Mouse (Mus musculus) G1E (cell line): ENCODE results near the gene Dnmt3a. TPM values are rescaled to one million over a fixed set of nuclear protein-coding genes. Genes with fewer than 3 reads are reported as not detected.

Source experiments
- ATAC-seq: 2 replicates; pipeline ENCODE4 v1.8.0; 2016; ENCODE audit warnings: mild to moderate bottlenecking; ENCODE audit not compliant: insufficient number of reproducible peaks, poor library complexity, low FRiP score, severe bottlenecking; ENCODE audit errors: extremely low read depth
- DNase-seq: peaks from one replicate; pipeline ENCODE4 v3.0.0; 2012; ENCODE audit warnings: low spot score
- H3K27me3 ChIP-seq: 2 replicates; pipeline ENCODE4 v1.6.1; 2012; ENCODE audit warnings: mild to moderate bottlenecking, low read length, inconsistent platforms; ENCODE audit not compliant: insufficient read depth
- H3K36me3 ChIP-seq: replicated peaks from 2 replicates; pipeline ENCODE3; 2012; ENCODE audit warnings: mild to moderate bottlenecking, inconsistent platforms
- H3K4me1 ChIP-seq: 2 replicates; pipeline ENCODE4 v1.6.1; 2012; ENCODE audit warnings: low read depth, low read length, inconsistent platforms, mixed read lengths; ENCODE audit not compliant: insufficient read depth
- H3K4me3 ChIP-seq: 2 replicates; pipeline ENCODE4 v1.5.1; 2012; ENCODE audit warnings: low read depth, mild to moderate bottlenecking, inconsistent platforms, low read length, moderate library complexity, mixed read lengths
- H3K9me3 ChIP-seq: replicated peaks from 2 replicates; pipeline ENCODE4 v1.6.1; 2012; ENCODE audit warnings: inconsistent platforms
- CTCF ChIP-seq: IDR thresholded peaks from 2 replicates; pipeline ENCODE4 v1.5.1; 2012; ENCODE audit warnings: low read depth, low read length, inconsistent platforms, mixed read lengths
- GATA1 ChIP-seq: IDR thresholded peaks from 2 replicates; pipeline ENCODE4 v1.6.1; 2012; ENCODE audit warnings: borderline replicate concordance, low read length, inconsistent platforms, mixed read lengths
- GATA2 ChIP-seq: IDR thresholded peaks from 2 replicates; pipeline ENCODE4 v1.6.1; 2012; ENCODE audit warnings: low read depth, low read length, inconsistent platforms, borderline replicate concordance
- POLR2AphosphoS5 ChIP-seq: IDR thresholded peaks from 2 replicates; pipeline ENCODE4 v1.6.1; 2012; ENCODE audit warnings: low read depth, low read length, inconsistent platforms; ENCODE audit not compliant: insufficient replicate concordance
- TAL1 ChIP-seq: conservative IDR thresholded peaks from 2 replicates; pipeline ENCODE4 v1.6.1; 2012; ENCODE audit warnings: low read depth, low read length, inconsistent platforms, mixed read lengths
- polyA plus RNA-seq: library from polyadenylated mRNA; stranded (reverse); fragments of >175 nt; gene quantifications from 2 replicates; pipeline ENCODE4 v1.2.3, GENCODE M21; 2012
- total RNA-seq, 2 experiments: library from RNA; stranded (forward) in 1 of 2; stranded (reverse) in 1 of 2; fragments of 200-1000 nt in 1 of 2; fragments of >200 nt in 1 of 2; fragmentation: Nextera tagmentation in 1 of 2; gene quantifications; 2 replicates each; pipeline ENCODE4 v1.2.3; 2014 to 2017

The Dnmt3a gene
- total RNA-seq (2014; fragmentation: Nextera tagmentation) (not detected in 2 replicates), total RNA-seq (2017) (0.29 and 1.1 TPM in 2 replicates), polyA plus RNA-seq (0.04 and 0.05 TPM in 2 replicates)

- peaks cover 3% of the 10 kb centered on the region; the same call in 1 of the 2 replicates for H3K27me3 ChIP-seq
- ATAC-seq (no peak), DNase-seq (no peak)
- H3K4me3 ChIP-seq = no peak within 1 kb of the TSS
- H3K9me3 ChIP-seq = peaks cover 26% of the 10 kb centered on the region
- no peaks in the 10 kb centered on the region for H3K36me3 ChIP-seq
- TF ChIP-seq GATA1 (no peak), GATA2 (no peak), TAL1 (no peak), POLR2AphosphoS5 (no peak), CTCF (no peak)
- H3K4me1 ChIP-seq = no peaks in the 10 kb centered on the region
Measured at GRCm38 (mm10) chr12:3805852-3806251, at the start of gene Dnmt3a. Dnmt3a (plus strand) TSS chr12:3806007.

GRCm38 (mm10) chr12:3756216-3756615 lies 49.6 kb upstream of the Dnmt3a start:
- TF ChIP-seq TAL1 (no peak), CTCF (no peak), GATA1 (no peak), POLR2AphosphoS5 (no peak), GATA2 (no peak)

GRCm38 (mm10) chr12:3758127-3758526 lies 47.7 kb upstream of the Dnmt3a start:
- no peak for TF ChIP-seq POLR2AphosphoS5
- TF ChIP-seq GATA2 = no peak
- no peak for TF ChIP-seq GATA1
- no peak for TF ChIP-seq CTCF
- TF ChIP-seq TAL1 = no peak
- H3K4me1 ChIP-seq = peaks cover 11% of the 10 kb centered on the region
- no peaks in the 10 kb centered on the region for H3K36me3 ChIP-seq
- ATAC-seq (no peak), DNase-seq (no peak)
- no peak overlapping the region for H3K4me3 ChIP-seq
- no peaks in the 10 kb centered on the region for H3K27me3 ChIP-seq
- no peaks in the 10 kb centered on the region for H3K9me3 ChIP-seq

More at GRCm38 (mm10) chr12:3756216-3756615, 49.6 kb upstream of the Dnmt3a start:
- Histone ChIP-seq H3K9me3 (no peaks in the 10 kb centered on the region), H3K4me3 (no peak overlapping the region), H3K4me1 (peaks cover 11% of the 10 kb centered on the region), H3K36me3 (no peaks in the 10 kb centered on the region), H3K27me3 (no peaks in the 10 kb centered on the region)
- DNase-seq (no peak), ATAC-seq (no peak)

- Histone ChIP-seq H3K4me3 (peak overlapping the region; percentile 45; the same call in 1 of the 2 replicates), H3K36me3 (no peaks in the 10 kb centered on the region), H3K4me1 (peaks cover 11% of the 10 kb centered on the region), H3K27me3 (no peaks in the 10 kb centered on the region), H3K9me3 (no peaks in the 10 kb centered on the region)
- DNase-seq = peak; percentile 57
- peak; percentile 86 for ATAC-seq
- no peak for TF ChIP-seq GATA1
- no peak for TF ChIP-seq GATA2
- TF ChIP-seq CTCF = no peak
Measured at GRCm38 (mm10) chr12:3759419-3759818, 46.4 kb upstream of the Dnmt3a start.

- no peaks in the 10 kb centered on the region for H3K27me3 ChIP-seq
- no peak overlapping the region for H3K4me3 ChIP-seq
- no peak for TF ChIP-seq GATA2
- TF ChIP-seq POLR2AphosphoS5 = no peak
- no peak for TF ChIP-seq GATA1
- no peak for DNase-seq
- H3K36me3 ChIP-seq = no peaks in the 10 kb centered on the region
- no peak for ATAC-seq
- no peaks in the 10 kb centered on the region for H3K9me3 ChIP-seq
- H3K4me1 ChIP-seq = peaks cover 11% of the 10 kb centered on the region
Measured at GRCm38 (mm10) chr12:3760876-3761590, 44.8 kb upstream of the Dnmt3a start.

GRCm38 (mm10) chr12:3761591-3762295 lies 44.1 kb upstream of the Dnmt3a start:
- Histone ChIP-seq H3K27me3 (no peaks in the 10 kb centered on the region), H3K9me3 (no peaks in the 10 kb centered on the region), H3K4me3 (no peak overlapping the region), H3K4me1 (peaks cover 11% of the 10 kb centered on the region), H3K36me3 (no peaks in the 10 kb centered on the region)
- no peak for TF ChIP-seq GATA1
- no peak for TF ChIP-seq GATA2
- TF ChIP-seq TAL1 = no peak
- TF ChIP-seq POLR2AphosphoS5 = no peak
- no peak for TF ChIP-seq CTCF
- DNase-seq (no peak), ATAC-seq (no peak)
